Comparison of ENCODE assay signal across 22 mouse cellular contexts in the genomic region with DNA sequence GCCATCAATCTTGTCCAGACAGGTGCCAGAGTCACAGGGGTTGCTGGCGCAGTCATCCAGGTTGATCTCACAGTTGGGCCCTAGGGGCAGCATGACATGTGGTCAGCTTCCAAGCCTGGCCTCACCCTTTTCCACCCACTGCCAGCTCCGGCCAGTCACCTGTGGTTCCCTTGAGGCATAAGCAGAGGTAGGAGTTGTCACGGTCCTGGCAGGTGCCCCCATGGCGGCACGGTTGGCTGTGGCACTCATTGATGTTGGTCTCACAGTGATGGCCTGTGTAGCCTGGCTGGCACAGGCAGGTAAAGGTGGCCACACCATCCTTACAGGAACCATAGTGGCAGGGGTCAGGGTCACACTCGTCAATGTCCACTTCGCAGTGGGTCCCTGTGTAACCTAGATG. TPM values are rescaled to one million over a fixed set of nuclear protein-coding genes. Genes with fewer than 3 reads are reported as not detected.
DNase-seq lines count a peak whose midpoint lies in the region; ATAC-seq and TF ChIP-seq lines count a peak whose summit lies in the region.
"Had no signal": no experiment of that assay in that cellular context is flagged by ENCODE, and none has a peak within 500 bp of the region (broad histone marks: within the 10 kb centered on the region; RNA-seq: fewer than 3 reads in every experiment).

No protein-coding gene starts in this region.

- DNase-seq in forebrain, embryonic 11.5 days (ENCODE audit: low spot score): no peak
- no peak for DNase-seq in heart, postnatal 36 days
- DNase-seq in kidney, postnatal 0 days (ENCODE audit: low spot score): no peak
- no peak for DNase-seq in neural tube, embryonic 10.5 days (ENCODE audit: extremely low spot score, low spot score)
- DNase-seq: adrenal gland, postnatal 25 days; cerebellum, adult 11-12 months; cerebellum, postnatal 25 days; kidney, adult 2 months; kidney, postnatal 25 days; right cerebral cortex, postnatal 14 days; spleen, adult 18-20 months; thymus, postnatal 25 days had no signal

- no peak overlapping the region for H3K9ac ChIP-seq in forebrain, embryonic 13.5 days
- H3K9ac ChIP-seq in forebrain, embryonic 11.5 days (ENCODE audit: low read length): no peak overlapping the region
- H3K9ac ChIP-seq in heart, embryonic 14.5 days (ENCODE audit: low read length): no peak overlapping the region
- H3K9ac ChIP-seq in kidney, postnatal 0 days (ENCODE audit: low read depth, low read length): 0 out of 2 replicates have a peak overlapping the region, but pooled peaks have one; percentile 13
- H3K9ac ChIP-seq in kidney, embryonic 15.5 days: no peak overlapping the region
- no peak overlapping the region for H3K9ac ChIP-seq in neural tube, embryonic 13.5 days
- H3K9ac ChIP-seq: embryonic facial prominence, embryonic 15.5 days; limb, embryonic 15.5 days; liver, embryonic 15.5 days had no signal

- no peak overlapping the region for H3K4me3 ChIP-seq in forebrain, embryonic 13.5 days
- H3K4me3 ChIP-seq in forebrain, embryonic 11.5 days (ENCODE audit: low read depth, low read length): no peak overlapping the region
- no peak overlapping the region for H3K4me3 ChIP-seq in heart, embryonic 14.5 days (ENCODE audit: control insufficient read depth in 1 of 2, insufficient read depth in 1 of 2, low read depth in 1 of 2, low read length in 2 of 2)
- H3K4me3 ChIP-seq in kidney, postnatal 0 days (replicated peaks; ENCODE audit: low read depth, low read length): no peak overlapping the region
- no peak overlapping the region for H3K4me3 ChIP-seq in kidney, embryonic 15.5 days (replicated peaks)
- no peak overlapping the region for H3K4me3 ChIP-seq in neural tube, embryonic 13.5 days
- H3K4me3 ChIP-seq: embryonic facial prominence, embryonic 15.5 days; limb, embryonic 15.5 days; liver, embryonic 15.5 days had no signal

- no peak overlapping the region for H3K4me2 ChIP-seq in forebrain, embryonic 13.5 days
- H3K4me2 ChIP-seq in forebrain, embryonic 11.5 days (ENCODE audit: low read depth, low read length, severe bottlenecking): no peak overlapping the region
- H3K4me2 ChIP-seq in heart, embryonic 14.5 days (ENCODE audit: low read length): no peak overlapping the region
- H3K4me2 ChIP-seq in kidney, postnatal 0 days (ENCODE audit: low read length): no peak overlapping the region
- H3K4me2 ChIP-seq in kidney, embryonic 15.5 days: no peak overlapping the region
- H3K4me2 ChIP-seq in neural tube, embryonic 13.5 days: no peak overlapping the region
- H3K4me2 ChIP-seq: embryonic facial prominence, embryonic 15.5 days; limb, embryonic 15.5 days; liver, embryonic 15.5 days had no signal

- peaks cover 55% of the 10 kb centered on the region for H3K4me1 ChIP-seq in forebrain, embryonic 13.5 days
- peaks cover 29% of the 10 kb centered on the region for H3K4me1 ChIP-seq in forebrain, embryonic 11.5 days (replicated peaks; ENCODE audit: control insufficient read depth, insufficient read depth, low read length)
- peaks cover 15 to 20% of the 10 kb centered on the region in 2 experiments for H3K4me1 ChIP-seq in heart, embryonic 14.5 days (ENCODE audit: control insufficient read depth in 2 of 2, insufficient read depth in 2 of 2, low read length in 2 of 2)
- H3K4me1 ChIP-seq in kidney, postnatal 0 days (replicated peaks; ENCODE audit: insufficient read depth, low read length): peaks cover 14% of the 10 kb centered on the region
- H3K4me1 ChIP-seq in kidney, embryonic 15.5 days: peaks cover 51% of the 10 kb centered on the region
- H3K4me1 ChIP-seq in neural tube, embryonic 13.5 days (replicated peaks): peaks cover 86% of the 10 kb centered on the region

- WGBS in forebrain, embryonic 13.5 days: 93% methylated on average over 7 of the region's 7 CpGs
- 96% methylated on average over 7 of the region's 7 CpGs for WGBS in forebrain, embryonic 11.5 days
- 87% methylated on average over 7 of the region's 7 CpGs for WGBS in heart, embryonic 14.5 days
- WGBS in kidney, postnatal 0 days: 93% methylated on average over 7 of the region's 7 CpGs
- 96% methylated on average over 7 of the region's 7 CpGs for WGBS in kidney, embryonic 15.5 days
- WGBS in neural tube, embryonic 13.5 days: 93% methylated on average over 7 of the region's 7 CpGs

- H3K9me3 ChIP-seq in forebrain, embryonic 13.5 days (replicated peaks): no peaks in the 10 kb centered on the region
- no peaks in the 10 kb centered on the region for H3K9me3 ChIP-seq in forebrain, embryonic 11.5 days (ENCODE audit: control insufficient read depth, low read length)
- H3K9me3 ChIP-seq in heart, embryonic 14.5 days (ENCODE audit: control insufficient read depth, low read length): no peaks in the 10 kb centered on the region
- no peaks in the 10 kb centered on the region for H3K9me3 ChIP-seq in kidney, postnatal 0 days (replicated peaks; ENCODE audit: low read length)
- no peaks in the 10 kb centered on the region for H3K9me3 ChIP-seq in kidney, embryonic 15.5 days (replicated peaks)
- H3K9me3 ChIP-seq in neural tube, embryonic 13.5 days: no peaks in the 10 kb centered on the region
- H3K9me3 ChIP-seq: embryonic facial prominence, embryonic 15.5 days; limb, embryonic 15.5 days; liver, embryonic 15.5 days had no signal

- ATAC-seq in forebrain, embryonic 13.5 days: no peak
- no peak for ATAC-seq in forebrain, embryonic 11.5 days (replicated peaks; ENCODE audit: low FRiP score)
- no peak for ATAC-seq in heart, embryonic 14.5 days (ENCODE audit: insufficient number of reproducible peaks, insufficient read depth, low FRiP score, low read depth)
- ATAC-seq in kidney, postnatal 0 days (replicated peaks; ENCODE audit: low FRiP score, low read depth): no peak
- no peak for ATAC-seq in kidney, embryonic 15.5 days (replicated peaks; ENCODE audit: low FRiP score)
- no peak for ATAC-seq in neural tube, embryonic 13.5 days (ENCODE audit: low read depth)
- ATAC-seq: inflammation-experienced regulatory T-cells, adult 6 months; lung, postnatal 0 days had no signal

- no peak for TF ChIP-seq CTCF in kidney, postnatal 0 days (IDR thresholded peaks at IDR 0.05; ENCODE audit: low read depth)

- peaks cover 100% of the 10 kb centered on the region for H3K36me3 ChIP-seq in forebrain, embryonic 13.5 days (ENCODE audit: poor library complexity, severe bottlenecking)
- H3K36me3 ChIP-seq in forebrain, embryonic 11.5 days (ENCODE audit: control insufficient read depth, insufficient read depth, low read length): peaks cover 41% of the 10 kb centered on the region
- H3K36me3 ChIP-seq in heart, embryonic 14.5 days (ENCODE audit: control insufficient read depth, insufficient read depth, low read length): peaks cover 82% of the 10 kb centered on the region
- peaks cover 74% of the 10 kb centered on the region for H3K36me3 ChIP-seq in kidney, postnatal 0 days (ENCODE audit: insufficient read depth, low read length)
- H3K36me3 ChIP-seq in kidney, embryonic 15.5 days: peaks cover 95% of the 10 kb centered on the region
- peaks cover 74% of the 10 kb centered on the region for H3K36me3 ChIP-seq in neural tube, embryonic 13.5 days

- 0 out of 2 replicates have a peak overlapping the region, but pooled peaks have one; percentile 88 for H3K27ac ChIP-seq in forebrain, embryonic 13.5 days
- no peak overlapping the region for H3K27ac ChIP-seq in forebrain, embryonic 11.5 days (ENCODE audit: low read depth, low read length)
- H3K27ac ChIP-seq in heart, embryonic 14.5 days (replicated peaks in 1 of 2; ENCODE audit: control insufficient read depth in 1 of 2, insufficient read depth in 1 of 2, low read depth in 2 of 2, low read length in 2 of 2): peak overlapping the region; percentile 14 to 85; a peak in 1 of 4 replicates
- no peak overlapping the region for H3K27ac ChIP-seq in kidney, postnatal 0 days
- H3K27ac ChIP-seq in kidney, embryonic 15.5 days: no peak overlapping the region
- H3K27ac ChIP-seq in neural tube, embryonic 13.5 days (replicated peaks): peak overlapping the region; percentile 85
- H3K27ac ChIP-seq: embryonic facial prominence, embryonic 15.5 days; limb, embryonic 15.5 days; liver, embryonic 15.5 days had no signal

- intact Hi-C loops in heart, postnatal 36 days (cut with DNase I): no loop called here

- H3K27me3 ChIP-seq in forebrain, embryonic 13.5 days: no peaks in the 10 kb centered on the region
- no peaks in the 10 kb centered on the region for H3K27me3 ChIP-seq in forebrain, embryonic 11.5 days (ENCODE audit: control insufficient read depth, insufficient read depth, low read length)
- no peaks in the 10 kb centered on the region for H3K27me3 ChIP-seq in heart, embryonic 14.5 days (ENCODE audit: control insufficient read depth, insufficient read depth, low read length)
- H3K27me3 ChIP-seq in kidney, postnatal 0 days (ENCODE audit: insufficient read depth, low read length): no peaks in the 10 kb centered on the region
- H3K27me3 ChIP-seq in kidney, embryonic 15.5 days: no peaks in the 10 kb centered on the region
- H3K27me3 ChIP-seq in neural tube, embryonic 13.5 days: no peaks in the 10 kb centered on the region
- H3K27me3 ChIP-seq: embryonic facial prominence, embryonic 15.5 days; limb, embryonic 15.5 days; liver, embryonic 15.5 days had no signal

RNA-seq across cellular contexts. Expression of a gene that starts 32.9 kb away (rescaled TPM):
- polyA plus RNA-seq in forebrain, embryonic 13.5 days (2015; fragmentation: Nextera tagmentation; extraction: Ambion mirVana): 16.9 and 22.5 TPM in 2 replicates
- 39.3 and 40.9 TPM in 2 replicates for polyA plus RNA-seq in forebrain, embryonic 11.5 days (2014; fragmentation: Nextera tagmentation; extraction: Ambion mirVana)
- polyA plus RNA-seq in heart, embryonic 14.5 days (2014; fragmentation: Nextera tagmentation; extraction: Ambion mirVana): 19.4 TPM in 2 replicates
- total RNA-seq in heart, postnatal 36 days (2021): 10 to 100 TPM; 36.9 to 39.1 TPM
- polyA plus RNA-seq in kidney, postnatal 0 days (2015; fragmentation: Nextera tagmentation; extraction: Ambion mirVana): 16.4 and 16.6 TPM in 2 replicates
- polyA plus RNA-seq in kidney, embryonic 15.5 days (2015; fragmentation: Nextera tagmentation; extraction: Ambion mirVana): 25.3 and 26.0 TPM in 2 replicates
- polyA plus RNA-seq in neural tube, embryonic 13.5 days (2015; fragmentation: Nextera tagmentation; extraction: Ambion mirVana): 18.4 and 20.7 TPM in 2 replicates

RNA-seq across cellular contexts. Expression of a gene that starts 38.6 kb away (rescaled TPM):
- polyA plus RNA-seq in forebrain, embryonic 13.5 days (2015; fragmentation: Nextera tagmentation; extraction: Ambion mirVana): 28.1 and 32.8 TPM in 2 replicates
- polyA plus RNA-seq in forebrain, embryonic 11.5 days (2014; fragmentation: Nextera tagmentation; extraction: Ambion mirVana): 68.3 and 70.9 TPM in 2 replicates
- polyA plus RNA-seq in heart, embryonic 14.5 days (2014; fragmentation: Nextera tagmentation; extraction: Ambion mirVana): 21.2 and 21.6 TPM in 2 replicates
- 10 to 100 TPM; 29.5 to 34.0 TPM for total RNA-seq in heart, postnatal 36 days (2021)
- polyA plus RNA-seq in kidney, postnatal 0 days (2015; fragmentation: Nextera tagmentation; extraction: Ambion mirVana): 12.1 and 12.9 TPM in 2 replicates
- 22.0 and 24.6 TPM in 2 replicates for polyA plus RNA-seq in kidney, embryonic 15.5 days (2015; fragmentation: Nextera tagmentation; extraction: Ambion mirVana)
- polyA plus RNA-seq in neural tube, embryonic 13.5 days (2015; fragmentation: Nextera tagmentation; extraction: Ambion mirVana): 19.3 and 20.5 TPM in 2 replicates
- total RNA-seq: MEL had no signal

Comparison
In these comparisons a context has a peak if more than half of its experiments do, and no peak if none do; other contexts are left out.
1. H3K27ac ChIP-seq: peak in forebrain, embryonic 13.5 days (single experiment), heart, embryonic 14.5 days (2 of 2) and neural tube, embryonic 13.5 days (single experiment); none in forebrain, embryonic 11.5 days (single experiment), kidney, postnatal 0 days (single experiment) and kidney, embryonic 15.5 days (single experiment).